Mouse (Mus musculus) limb, embryonic 14.5 days (tissue): ENCODE measurements around the gene Git2. TPM values are rescaled to one million over a fixed set of nuclear protein-coding genes. Genes with fewer than 3 reads are reported as not detected.

Experiments used
- ATAC-seq: fragments of 200-750 bp; cut with Nextera tagmentation; 2 replicates; pipeline ENCODE4 v1.8.0; 2017; ENCODE audit warnings: low read depth, moderate number of reproducible peaks, moderate TSS enrichment; ENCODE audit not compliant: low FRiP score
- DNase-seq: peaks from one replicate; pipeline ENCODE4 v3.0.0-alpha.2; 2015; ENCODE audit warnings: low spot score
- H3K27ac ChIP-seq: fragments of 300-500 bp; sonication (generic); replicated peaks from 2 replicates; pipeline ENCODE4 v1.5.1; 2014; ENCODE audit warnings: low read depth, mild to moderate bottlenecking, low read length, moderate library complexity, mixed read lengths
- H3K27me3 ChIP-seq: fragments of 300-500 bp; sonication (generic); 2 replicates; pipeline ENCODE4 v1.6.1; 2014; ENCODE audit warnings: low read length, mixed read lengths; ENCODE audit not compliant: control insufficient read depth, insufficient read depth
- H3K36me3 ChIP-seq: fragments of 300-500 bp; sonication (generic); 2 replicates; pipeline ENCODE4 v1.6.1; 2014; ENCODE audit warnings: mild to moderate bottlenecking, low read length, moderate library complexity, mixed read lengths; ENCODE audit not compliant: control insufficient read depth, insufficient read depth
- H3K4me1 ChIP-seq: fragments of 300-500 bp; sonication (generic); 2 replicates; pipeline ENCODE4 v1.6.1; 2014; ENCODE audit warnings: antibody characterized with exemption, low read length, mixed read lengths; ENCODE audit not compliant: control insufficient read depth, insufficient read depth
- H3K4me2 ChIP-seq: fragments of 300-500 bp; sonication (generic); replicated peaks from 2 replicates; pipeline ENCODE4 v1.6.1; 2014; ENCODE audit warnings: low read depth, mild to moderate bottlenecking, low read length, moderate library complexity; ENCODE audit not compliant: severe bottlenecking
- H3K4me3 ChIP-seq: fragments of 300-500 bp; sonication (generic); replicated peaks from 2 replicates; pipeline ENCODE4 v1.5.1; 2014; ENCODE audit warnings: low read length
- H3K9ac ChIP-seq: fragments of 300-500 bp; sonication (generic); 2 replicates; pipeline ENCODE4 v1.6.1; 2014; ENCODE audit warnings: mild to moderate bottlenecking, low read depth, low read length, moderate library complexity; ENCODE audit not compliant: severe bottlenecking
- H3K9me3 ChIP-seq: fragments of 300-500 bp; sonication (generic); 2 replicates; pipeline ENCODE4 v1.6.1; 2016; ENCODE audit warnings: low read length; ENCODE audit not compliant: control insufficient read depth
- POLR2A ChIP-seq: fragments of 200-500 bp; IDR thresholded peaks from 2 replicates; pipeline ENCODE4 v1.8.0; 2012; ENCODE audit warnings: inconsistent platforms, mild to moderate bottlenecking, moderate library complexity, borderline replicate concordance; ENCODE audit not compliant: insufficient read depth, insufficient read length; ENCODE audit errors: extremely low read depth
- WGBS: fragments of 180-500 bp; shearing (Covaris S2); extraction: QIAGEN DNeasy Blood & Tissue Kit; methylation state at CpG from one replicate; pipeline ENCODE4 v1.1.7; 2014; 5-methylcytosine and 5-hydroxymethylcytosine counted together
- polyA plus RNA-seq, 2 experiments: library from polyadenylated mRNA; depleted of rRNA in 1 of 2; stranded (reverse) in 1 of 2; unstranded in 1 of 2; fragments of >200 nt; fragmentation: Nextera tagmentation in 1 of 2; extraction: Ambion mirVana in 1 of 2; gene quantifications; 2 replicates each; pipeline versions ENCODE4 v1.2.1 to v1.2.3; 2012 to 2014

The Git2 gene
- polyA plus RNA-seq, 2 experiments: 41.6 to 64.2 TPM

- Histone ChIP-seq H3K27me3 (no peaks in the 10 kb centered on the region), H3K9me3 (no peaks in the 10 kb centered on the region), H3K4me1 (no peaks in the 10 kb centered on the region), H3K27ac (no peak overlapping the region), H3K4me2 (no peak overlapping the region), H3K9ac (no peak overlapping the region), H3K36me3 (peaks cover 85% of the 10 kb centered on the region), H3K4me3 (no peak overlapping the region)
- DNase-seq (no peak), ATAC-seq (no peak)
- 88% methylated on average over 13 of the region's 13 CpGs for WGBS
- no peak for TF ChIP-seq POLR2A
These were observed 32.2 kb downstream of the Git2 start for GRCm38 (mm10) chr5:114742998-114743696.

GRCm38 (mm10) chr5:114742572-114742971, 32.7 kb downstream of the Git2 start:
- Histone ChIP-seq H3K4me2 (no peak overlapping the region), H3K27ac (no peak overlapping the region), H3K9ac (no peak overlapping the region), H3K4me1 (no peaks in the 10 kb centered on the region), H3K36me3 (peaks cover 86% of the 10 kb centered on the region), H3K4me3 (no peak overlapping the region), H3K27me3 (no peaks in the 10 kb centered on the region), H3K9me3 (no peaks in the 10 kb centered on the region)
- WGBS: 89% methylated on average over 10 of the region's 10 CpGs
- DNase-seq: no peak
- peak; percentile 35; the same call in 1 of the 2 replicates for ATAC-seq
- TF ChIP-seq POLR2A: no peak

DNA sequence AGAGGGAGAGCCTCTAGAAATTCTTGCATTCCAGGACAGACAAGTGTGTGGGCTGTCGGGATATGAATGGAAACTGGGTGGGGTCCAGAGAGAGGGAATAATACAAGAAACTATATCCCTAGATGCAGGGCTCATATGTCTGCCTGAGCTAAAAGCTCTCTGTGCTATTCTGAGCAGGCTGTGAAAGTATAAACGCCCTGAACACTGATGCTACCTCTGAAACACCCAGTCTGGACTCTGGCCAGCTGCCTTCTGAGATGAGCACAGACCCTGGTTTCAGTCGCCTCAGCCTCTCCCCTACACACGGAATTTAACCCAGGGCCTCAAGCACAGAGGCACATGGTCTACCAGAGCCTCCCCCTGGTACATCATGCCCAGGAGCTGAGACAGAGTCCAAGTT, 34.7 kb downstream of the Git2 start:
- H3K9me3 ChIP-seq: no peaks in the 10 kb centered on the region
- peaks cover 93% of the 10 kb centered on the region for H3K36me3 ChIP-seq
- ATAC-seq (peak; percentile 56), DNase-seq (peak; percentile 50)
- no peak overlapping the region for H3K27ac ChIP-seq
- WGBS: 75% methylated on average over 4 of the region's 4 CpGs
- no peak for TF ChIP-seq POLR2A
- no peak overlapping the region for H3K9ac ChIP-seq
- H3K27me3 ChIP-seq: no peaks in the 10 kb centered on the region
- no peaks in the 10 kb centered on the region for H3K4me1 ChIP-seq
- no peak overlapping the region for H3K4me3 ChIP-seq
- no peak overlapping the region for H3K4me2 ChIP-seq

DNA sequence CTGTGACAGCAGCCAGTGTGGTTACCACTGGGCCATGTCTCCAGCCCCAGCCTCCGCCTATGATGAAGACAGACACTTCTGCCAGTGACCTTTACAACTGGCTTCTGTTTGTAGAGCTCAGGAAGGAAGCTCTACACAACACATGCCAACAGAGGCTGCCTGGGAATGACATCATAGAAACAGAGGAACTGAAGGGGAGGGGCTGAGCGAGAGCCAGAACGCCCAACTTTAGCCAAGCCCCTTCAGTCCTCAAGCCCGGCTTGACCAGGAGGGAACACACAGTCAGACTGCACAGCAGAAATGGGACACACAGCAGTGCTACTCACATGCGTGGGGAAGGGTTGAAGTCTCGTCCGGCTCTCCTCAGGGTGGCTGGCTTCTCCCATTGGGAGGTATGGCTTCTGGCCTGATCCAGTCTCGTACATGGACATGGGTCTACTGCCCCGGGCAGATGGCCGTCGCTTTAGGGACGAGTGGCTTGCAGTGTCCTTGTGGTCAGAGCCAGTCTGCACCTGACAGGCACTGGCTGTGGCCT, 36.5 kb downstream of the Git2 start:
- H3K36me3 ChIP-seq: peaks cover 95% of the 10 kb centered on the region
- H3K4me2 ChIP-seq: no peak overlapping the region
- no peak overlapping the region for H3K27ac ChIP-seq
- no peak overlapping the region for H3K4me3 ChIP-seq
- H3K27me3 ChIP-seq: no peaks in the 10 kb centered on the region
- 87% methylated on average over 12 of the region's 12 CpGs for WGBS
- ATAC-seq (no peak), DNase-seq (peak; percentile 20)
- TF ChIP-seq POLR2A: no peak
- no peaks in the 10 kb centered on the region for H3K9me3 ChIP-seq
- no peak overlapping the region for H3K9ac ChIP-seq
- no peaks in the 10 kb centered on the region for H3K4me1 ChIP-seq

GRCm38 (mm10) chr5:114737090-114737887, 38.0 kb downstream of the Git2 start:
- Histone ChIP-seq H3K9me3 (no peaks in the 10 kb centered on the region), H3K27me3 (no peaks in the 10 kb centered on the region), H3K27ac (no peak overlapping the region), H3K9ac (no peak overlapping the region), H3K36me3 (peaks cover 95% of the 10 kb centered on the region), H3K4me2 (no peak overlapping the region), H3K4me1 (no peaks in the 10 kb centered on the region), H3K4me3 (no peak overlapping the region)
- ATAC-seq (no peak), DNase-seq (no peak)
- 86% methylated on average over 21 of the region's 21 CpGs for WGBS
- no peak for TF ChIP-seq POLR2A
